Mouse (Mus musculus): Measurements from ENCODE around the gene Cdk14.

The Cdk14 gene

DNA sequence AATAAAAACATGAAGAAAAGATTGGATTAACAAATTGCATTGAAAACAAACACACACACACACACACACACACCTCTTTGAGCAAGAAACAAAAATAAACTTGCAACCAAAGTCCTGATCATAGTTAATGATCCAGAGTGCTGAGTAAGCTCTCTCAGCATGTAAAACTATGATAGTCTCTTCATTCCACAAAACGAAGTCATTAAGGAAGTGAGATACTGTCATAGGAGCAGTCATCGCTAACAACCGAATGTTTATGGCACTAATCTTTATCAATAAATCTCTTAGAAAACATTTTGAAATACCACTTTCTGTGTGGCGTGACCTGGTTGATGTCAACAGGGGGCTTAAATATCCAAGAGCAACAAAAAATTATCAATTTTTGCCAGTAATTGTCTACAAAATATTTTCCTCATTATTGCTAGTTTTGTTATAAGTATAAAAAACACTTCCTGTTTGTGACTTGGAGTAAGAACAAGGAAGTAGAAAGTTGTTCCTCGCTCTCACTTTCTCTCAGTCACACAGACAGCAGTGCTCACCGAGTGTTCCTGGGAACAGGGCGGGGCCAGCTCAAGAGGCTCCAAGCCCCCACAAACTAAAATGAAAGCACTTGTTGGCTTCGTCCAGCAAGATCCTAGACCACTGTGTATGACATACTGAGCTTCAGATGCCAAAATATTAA lies 100.1 kb downstream of the Cdk14 start:
- DNase-seq (ENCODE audit: low spot score in 2 of 2) = peak in 1 of 2 experiments; percentile 22

DNA sequence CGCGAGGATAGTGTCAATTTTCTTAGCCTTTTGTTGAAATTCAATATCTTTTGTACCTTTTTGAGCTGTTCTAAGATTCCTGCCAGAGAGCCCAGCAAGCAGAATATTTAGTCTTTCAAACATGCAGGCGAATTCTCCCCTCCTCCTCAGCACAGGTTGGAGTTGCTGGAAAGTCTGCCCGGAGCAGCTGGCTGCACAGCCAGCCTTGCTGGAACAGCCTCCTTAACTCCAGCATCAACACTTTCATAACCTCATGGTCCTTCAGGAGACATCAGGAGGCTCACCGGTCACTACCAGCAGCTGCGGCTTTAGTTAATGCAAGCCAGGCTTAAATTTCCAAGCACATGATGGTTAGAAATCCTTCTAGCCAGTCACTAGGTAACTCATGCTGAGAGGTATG lies 105.8 kb downstream of the Cdk14 start:
- no peak for DNase-seq (ENCODE audit: low spot score in 2 of 2)

DNA sequence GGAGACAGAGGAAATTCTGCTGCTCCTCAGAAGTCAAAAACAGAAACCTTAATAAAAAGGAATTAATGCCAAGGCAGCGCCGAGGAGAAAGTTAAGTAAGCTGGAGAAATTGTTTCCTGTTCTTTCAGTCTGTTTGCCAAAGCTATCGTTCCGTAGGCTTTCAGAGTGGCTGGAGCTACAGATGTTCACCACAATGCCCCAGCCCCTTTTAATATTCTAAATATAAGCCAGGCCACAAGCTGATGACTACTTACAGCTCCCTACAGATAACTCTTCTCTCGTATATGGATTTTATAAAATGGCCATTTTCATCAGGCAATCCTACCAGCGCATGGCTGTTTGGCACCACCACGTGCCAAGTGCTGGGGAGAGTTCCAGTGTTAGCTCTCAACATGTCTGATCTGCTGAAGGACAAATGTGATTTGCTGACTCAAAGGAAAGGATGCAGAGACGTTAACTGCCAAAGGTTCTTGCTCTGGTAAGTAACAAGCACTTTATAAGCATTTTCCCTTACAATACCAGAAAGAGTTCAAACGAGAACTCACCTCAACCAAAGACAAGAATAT lies 106.8 kb downstream of the Cdk14 start:
- DNase-seq (ENCODE audit: low spot score in 2 of 2) = no peak

DNA sequence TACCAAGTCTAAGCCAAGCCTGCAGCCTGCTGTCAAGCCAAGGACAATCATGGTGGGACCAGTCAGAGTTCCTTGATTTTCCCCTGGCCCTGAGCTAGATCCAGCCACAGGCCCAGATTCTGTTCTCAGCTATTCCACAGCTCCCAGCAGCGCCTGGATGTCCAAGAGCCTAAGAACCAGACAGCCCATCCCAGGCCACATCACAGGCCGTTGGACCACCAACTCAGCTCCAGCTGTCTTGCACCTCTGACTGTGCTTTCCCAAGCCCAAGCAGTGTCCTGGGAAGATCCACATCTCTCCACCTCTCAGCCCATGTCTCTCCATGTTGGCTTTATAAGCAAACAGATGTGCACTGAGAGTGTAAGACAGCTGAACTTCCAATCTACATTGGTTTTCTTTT lies 114.8 kb downstream of the Cdk14 start:
- no peak for DNase-seq (ENCODE audit: low spot score in 2 of 2)

DNA sequence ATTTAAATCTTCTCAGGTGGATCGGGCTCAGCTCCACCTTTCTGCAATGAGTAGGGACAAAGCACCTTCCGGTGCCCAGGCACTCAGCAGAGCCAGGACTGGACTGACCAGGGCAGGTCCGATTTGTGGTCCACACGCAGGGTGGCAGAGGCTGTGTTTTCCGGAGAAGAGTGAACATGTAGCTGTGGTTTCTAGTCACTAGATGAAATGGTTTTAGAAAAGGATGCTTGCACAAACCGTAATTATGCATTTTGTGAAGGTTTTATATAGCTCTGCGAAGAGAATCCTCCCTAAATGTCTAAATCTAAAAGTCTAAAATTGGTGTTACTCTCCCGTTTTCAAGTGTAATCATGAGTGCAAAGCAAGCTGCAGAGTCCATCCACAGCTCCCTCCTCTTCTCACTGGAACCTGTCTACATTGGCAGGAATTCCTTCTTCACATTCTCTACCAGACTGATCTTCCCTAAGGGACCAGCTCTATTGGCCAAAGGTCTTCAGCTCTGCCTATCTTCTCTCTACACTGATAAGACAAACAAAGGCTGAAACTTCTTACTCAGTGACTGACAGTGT lies 116.9 kb downstream of the Cdk14 start:
- no peak for DNase-seq (ENCODE audit: low spot score in 2 of 2)

DNA sequence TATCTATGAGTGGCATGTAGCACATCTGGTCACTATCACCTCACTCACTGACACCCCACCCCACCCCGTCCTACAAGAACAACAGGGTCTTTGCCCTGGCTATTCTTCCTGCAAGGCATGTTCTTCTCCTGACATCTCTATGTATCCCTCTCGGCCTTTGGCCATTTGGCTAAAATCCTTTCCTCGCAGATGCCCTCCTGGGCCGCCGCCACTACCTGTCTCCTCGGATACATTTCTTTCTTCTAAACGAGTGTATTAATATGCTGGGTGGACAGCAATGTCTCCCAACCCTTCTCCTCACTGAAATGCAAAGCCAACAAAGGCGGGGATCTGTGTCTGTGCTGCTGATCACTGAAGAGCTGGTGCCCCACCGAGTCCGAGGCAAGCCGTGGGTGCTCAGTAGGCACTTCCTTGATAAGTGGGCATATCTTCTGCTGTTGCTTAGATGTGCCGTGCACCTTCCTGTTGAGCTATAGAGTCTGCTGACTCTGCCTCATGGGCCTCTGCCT lies 118.5 kb downstream of the Cdk14 start:
- DNase-seq (ENCODE audit: low spot score in 2 of 2) = no peak

DNA sequence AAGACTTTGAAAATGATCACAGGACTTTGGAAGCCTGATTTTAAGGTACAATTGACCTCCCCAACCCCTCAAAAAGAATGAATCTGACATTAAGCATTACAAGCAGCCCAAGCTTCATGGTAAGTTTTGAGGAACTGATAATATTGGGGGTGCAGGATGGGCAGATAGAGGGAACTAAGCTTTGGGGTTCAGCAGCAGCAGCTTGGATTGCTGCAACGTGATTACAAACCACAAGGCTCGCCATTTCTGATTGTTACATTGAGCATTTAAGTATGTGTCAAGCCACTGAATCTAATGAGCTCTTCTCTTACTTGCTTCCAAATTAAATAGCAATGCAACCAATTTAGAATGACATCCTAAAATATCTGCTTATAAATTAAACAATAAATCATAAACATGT lies 119.1 kb downstream of the Cdk14 start:
- DNase-seq (ENCODE audit: low spot score in 2 of 2) = no peak

DNA sequence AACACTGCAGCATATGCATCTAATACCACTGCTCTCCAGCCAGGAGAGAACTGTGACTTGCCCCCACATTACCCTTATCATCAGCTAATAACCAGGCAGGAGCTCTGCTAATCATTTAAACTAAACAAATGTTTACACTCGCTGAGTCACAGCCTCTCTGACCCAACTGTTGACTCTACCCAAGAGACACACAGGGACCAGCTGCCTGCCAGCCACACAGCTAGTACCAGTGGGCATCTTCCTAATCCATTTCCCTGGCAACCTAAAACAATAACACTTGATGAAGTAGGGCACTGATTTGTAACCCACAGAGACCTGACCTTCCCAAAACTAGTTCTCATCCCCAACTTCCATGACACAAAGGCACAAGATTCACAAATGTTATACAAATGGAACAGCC lies 119.8 kb downstream of the Cdk14 start:
- DNase-seq (ENCODE audit: low spot score in 2 of 2) = peak in 1 of 2 experiments; percentile 25

DNA sequence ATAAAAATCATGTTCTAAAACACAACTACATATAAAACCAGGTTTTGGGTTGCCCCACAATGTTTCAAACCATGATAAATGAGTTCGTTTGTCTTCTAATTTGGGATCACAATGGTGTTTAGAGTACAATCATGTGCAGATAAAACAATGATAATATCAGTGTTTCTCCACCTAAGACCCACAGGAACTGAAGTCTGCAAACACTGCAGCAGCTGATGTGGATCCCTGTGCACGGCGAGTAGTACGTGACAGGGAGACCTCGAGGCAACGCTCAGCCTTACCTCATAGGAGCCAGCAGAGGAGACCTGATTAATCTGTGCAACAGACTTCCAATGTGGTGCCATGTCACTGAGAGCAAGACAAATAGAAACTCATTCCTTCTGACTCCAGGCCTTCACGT lies 122.9 kb downstream of the Cdk14 start:
- DNase-seq (ENCODE audit: low spot score in 2 of 2) = no peak

DNA sequence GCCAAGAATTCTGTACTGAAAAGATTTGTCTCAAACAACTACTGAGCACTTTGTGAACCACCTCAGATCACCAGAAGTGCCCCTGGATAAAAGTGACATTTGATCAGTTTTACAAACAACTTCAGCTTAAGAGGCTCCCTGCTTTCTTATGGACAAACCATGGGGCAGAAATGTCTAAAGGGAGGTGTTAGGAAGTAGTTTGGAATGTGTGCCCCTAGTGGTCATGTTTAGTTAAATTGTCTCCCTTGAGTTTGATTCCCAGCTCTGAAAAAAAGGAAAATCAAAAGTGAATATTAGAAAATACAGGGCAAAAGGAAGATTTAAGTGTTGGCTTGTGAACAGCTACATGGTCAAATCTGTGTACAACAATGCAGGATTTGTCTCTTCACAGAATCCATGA lies 123.3 kb downstream of the Cdk14 start:
- no peak for DNase-seq (ENCODE audit: low spot score in 2 of 2)

DNA sequence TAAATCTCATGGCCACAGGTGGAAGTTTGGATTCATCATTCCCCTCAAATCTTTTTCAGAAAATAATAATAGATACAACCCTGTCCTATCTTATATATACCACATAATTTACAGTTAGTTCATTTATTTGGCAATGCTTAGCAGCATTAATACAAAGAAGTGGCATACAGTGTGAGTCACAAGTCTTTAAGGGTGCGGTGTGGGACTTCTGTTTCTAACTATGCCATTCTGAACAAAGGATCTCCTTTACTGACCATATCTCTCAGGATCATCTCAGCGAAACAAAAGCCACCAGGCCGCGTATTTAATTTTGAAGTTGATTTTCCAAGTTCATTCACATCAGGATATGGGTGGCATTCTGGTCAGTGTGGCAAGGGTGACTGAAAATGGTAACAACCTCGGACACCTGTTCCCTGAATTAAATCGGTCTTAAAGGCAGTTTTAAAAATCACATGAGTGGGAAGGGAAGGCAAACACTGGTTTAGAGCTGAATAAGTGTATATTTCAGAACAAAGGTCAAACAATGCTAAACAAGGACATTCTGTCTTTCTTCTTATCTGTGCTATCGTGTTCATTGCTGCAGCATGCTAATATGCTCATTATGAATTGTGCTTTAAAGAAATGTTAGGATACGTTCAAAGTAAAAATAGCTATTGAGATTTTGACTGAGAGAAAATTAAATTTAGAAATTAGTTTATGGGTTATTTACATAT lies 127.1 kb downstream of the Cdk14 start:
- no peak for DNase-seq (ENCODE audit: low spot score in 2 of 2)

DNA sequence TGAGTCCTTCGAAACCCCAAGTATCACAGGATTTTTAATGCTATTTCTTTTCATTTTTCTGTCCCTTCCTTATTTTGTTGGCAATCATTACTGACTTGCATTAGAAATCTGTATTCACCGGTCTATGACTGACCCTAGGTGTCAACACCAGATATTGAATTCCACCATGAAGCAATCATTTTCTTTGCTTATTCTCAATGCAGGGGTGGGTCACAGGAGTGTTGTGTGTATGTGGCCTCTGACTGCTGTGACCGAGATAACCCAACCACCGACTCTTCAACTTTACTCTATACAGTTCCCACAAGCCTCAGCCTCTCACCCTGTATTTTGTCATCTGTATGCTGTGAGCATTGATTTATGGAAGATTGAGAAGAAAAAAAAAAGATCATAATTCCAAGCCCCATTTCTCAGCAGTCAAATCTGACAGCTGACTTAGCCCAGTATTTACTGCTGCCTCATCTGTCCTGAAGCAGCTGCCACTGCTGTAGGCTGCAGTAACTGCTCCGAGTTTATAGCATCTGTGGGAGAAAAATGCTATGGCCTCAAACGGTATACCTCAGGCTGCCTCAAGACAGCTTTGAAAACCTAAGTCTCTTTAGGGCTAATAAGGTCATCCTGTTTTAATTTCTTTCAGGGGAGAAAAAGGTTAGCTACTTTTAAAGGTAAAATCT lies 128.7 kb downstream of the Cdk14 start:
- DNase-seq (ENCODE audit: low spot score in 2 of 2) = no peak

DNA sequence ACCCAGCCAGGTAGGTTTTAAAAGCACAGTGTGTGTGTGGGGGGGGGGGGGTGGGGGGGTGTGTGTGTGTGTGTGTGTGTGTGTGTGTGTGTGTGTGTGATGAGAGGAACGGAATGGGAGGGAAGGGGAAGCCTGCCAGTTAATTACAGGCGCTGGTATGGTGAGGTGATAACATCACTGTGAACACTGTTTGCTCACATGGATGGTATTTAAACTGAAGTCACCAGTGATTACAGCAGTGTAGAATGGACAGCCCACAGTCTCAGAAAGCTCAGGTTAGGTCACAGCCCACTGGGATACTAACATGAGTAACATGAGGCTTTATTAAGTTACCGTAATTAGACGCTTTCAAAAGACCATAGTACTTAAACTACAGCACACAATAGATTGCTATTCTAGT lies 129.4 kb downstream of the Cdk14 start:
- DNase-seq (ENCODE audit: low spot score in 2 of 2) = no peak

DNA sequence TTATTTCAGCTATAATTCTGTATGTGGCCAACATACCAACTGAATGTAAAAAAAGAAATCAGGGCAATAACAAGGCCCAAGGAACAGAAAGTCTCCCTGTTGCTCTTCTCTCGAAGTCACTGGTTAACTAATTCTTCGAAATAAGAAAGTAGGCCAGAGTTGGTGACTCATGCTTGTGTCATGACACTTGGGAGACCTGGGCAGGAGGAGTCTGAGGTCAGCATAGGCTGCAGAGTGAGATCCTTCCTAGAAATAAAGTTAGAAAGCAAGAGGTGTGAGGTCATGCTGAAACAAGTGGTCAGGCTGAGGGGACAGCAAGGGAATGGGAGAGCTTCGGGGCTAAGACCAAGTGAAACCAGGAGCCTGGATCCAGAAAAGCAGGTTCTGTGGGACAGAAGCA lies 134.2 kb downstream of the Cdk14 start:
- DNase-seq (ENCODE audit: low spot score in 2 of 2) = no peak

DNA sequence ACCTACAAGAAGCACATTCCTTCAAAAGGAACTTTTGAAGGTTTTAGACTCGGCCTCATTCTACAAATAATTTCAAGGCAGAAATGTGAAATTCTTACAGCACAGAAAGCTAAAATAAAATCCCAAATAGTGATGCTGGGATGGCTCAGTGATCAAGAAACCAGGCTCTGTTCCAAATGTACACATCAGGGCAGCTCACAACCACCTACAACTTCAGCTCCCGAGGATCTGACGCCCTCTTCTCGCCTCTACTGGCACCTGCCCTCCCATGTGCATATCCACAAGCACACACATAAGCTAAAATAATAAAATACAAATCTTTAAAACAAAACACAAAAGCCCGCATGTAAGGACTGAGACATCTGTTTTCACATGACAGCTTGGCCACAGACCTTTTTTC lies 135.6 kb downstream of the Cdk14 start:
- DNase-seq (ENCODE audit: low spot score in 2 of 2) = no peak

DNA sequence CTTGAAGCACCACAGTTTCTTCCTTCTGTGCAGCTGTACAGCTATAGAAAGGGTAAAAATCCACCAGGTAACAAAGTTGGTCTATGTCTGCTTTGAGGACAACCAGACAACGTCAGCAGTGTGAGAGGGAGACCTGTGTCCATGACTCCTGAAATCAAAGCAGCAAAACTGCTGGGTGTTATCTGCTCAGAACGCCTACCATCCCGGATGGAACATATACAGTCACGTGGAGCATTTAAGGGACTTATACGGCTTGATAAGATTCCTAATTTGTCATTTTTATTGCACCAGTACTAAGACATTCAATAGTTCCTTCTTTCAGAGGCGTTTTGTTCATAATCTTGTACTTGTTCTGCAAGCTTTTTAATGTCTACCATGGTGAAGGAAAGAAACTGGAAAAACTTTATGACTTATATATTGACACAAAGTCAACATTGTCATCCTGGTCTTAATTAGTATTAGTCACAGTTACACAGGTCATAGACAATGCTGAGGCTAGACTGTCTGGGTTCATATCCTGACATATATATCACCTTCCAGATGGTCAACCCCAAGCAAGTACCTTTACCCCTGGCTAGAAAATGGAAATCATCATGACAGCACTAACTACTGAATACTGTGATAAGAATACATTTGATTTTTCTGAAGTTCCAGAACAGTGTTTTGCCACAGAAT lies 136.2 kb downstream of the Cdk14 start:
- no peak for DNase-seq (ENCODE audit: low spot score in 2 of 2)

DNA sequence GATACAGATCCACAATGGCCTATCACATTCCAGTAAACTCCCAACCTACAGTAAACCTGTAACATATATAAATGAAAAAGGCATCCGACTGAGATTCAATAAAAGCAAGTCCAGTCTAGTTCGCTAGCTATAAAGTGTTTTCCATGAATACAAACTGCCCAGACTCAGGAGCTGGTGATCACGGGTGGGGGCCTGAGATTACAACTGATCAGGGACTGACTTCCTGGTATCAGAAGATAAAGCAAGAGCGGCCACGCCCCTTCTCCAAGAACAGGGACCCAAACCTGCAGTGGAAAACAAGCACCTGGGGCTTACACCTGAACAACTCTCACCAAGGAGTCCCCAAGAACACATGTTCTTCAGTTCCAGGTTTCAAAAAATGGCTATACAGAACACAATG lies 137.7 kb downstream of the Cdk14 start:
- DNase-seq (ENCODE audit: low spot score in 2 of 2) = no peak

DNA sequence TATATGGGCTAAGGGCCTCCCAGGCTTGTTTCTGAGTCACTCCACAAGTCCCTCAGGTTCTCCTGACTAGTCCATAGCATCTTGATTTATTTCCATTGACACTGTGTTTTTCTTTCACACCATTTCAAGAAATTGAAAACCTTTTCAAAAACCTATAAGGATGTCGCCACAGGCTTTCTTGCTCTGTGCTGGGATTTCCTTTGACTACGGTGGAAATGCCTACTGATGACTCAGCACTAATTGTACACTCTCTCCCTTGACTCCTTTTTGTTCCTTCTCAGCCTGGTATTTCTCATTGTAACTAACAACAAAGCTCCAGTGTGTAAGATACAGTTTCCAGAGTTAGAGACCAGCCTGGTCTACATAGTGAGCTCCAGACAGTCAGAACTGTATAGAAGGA lies 144.8 kb downstream of the Cdk14 start:
- DNase-seq (ENCODE audit: low spot score in 2 of 2) = no peak

DNA sequence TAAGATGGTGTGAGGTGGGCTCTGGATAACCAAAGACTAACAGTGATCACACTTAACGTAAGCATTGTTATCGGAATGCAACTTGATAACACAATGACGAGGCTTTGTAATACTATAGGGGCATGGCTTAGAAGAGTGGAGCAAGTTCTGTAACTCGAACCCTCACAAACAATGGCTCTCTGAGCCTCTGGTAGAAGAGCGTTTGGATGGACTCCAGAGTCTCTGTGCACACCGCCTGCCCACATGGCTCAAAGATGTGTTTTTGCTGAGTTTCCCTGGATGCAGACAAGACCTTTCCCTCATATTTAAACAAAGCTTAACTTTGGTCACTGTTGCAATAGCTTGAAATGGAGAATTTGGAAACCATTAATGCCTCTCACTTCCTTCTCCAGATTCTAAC lies 145.8 kb downstream of the Cdk14 start:
- no peak for DNase-seq (ENCODE audit: low spot score in 2 of 2)

DNA sequence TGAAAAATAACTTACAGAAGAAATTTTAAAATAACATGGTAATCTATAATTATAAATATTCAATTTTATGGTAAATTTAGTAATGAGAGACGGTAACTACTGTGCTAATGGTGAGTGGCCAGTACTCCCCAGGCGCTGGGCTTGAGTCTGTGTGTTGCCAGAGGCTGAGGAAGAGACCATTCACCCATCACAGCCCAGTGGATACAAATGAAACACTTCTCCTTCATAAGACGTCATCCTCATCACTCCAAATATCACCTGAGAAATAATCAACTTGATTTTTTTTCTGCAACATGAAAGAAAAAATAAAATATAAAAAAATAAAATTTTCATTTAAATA lies 153.4 kb downstream of the Cdk14 start:
- no peak for DNase-seq (ENCODE audit: low spot score in 2 of 2)

DNA sequence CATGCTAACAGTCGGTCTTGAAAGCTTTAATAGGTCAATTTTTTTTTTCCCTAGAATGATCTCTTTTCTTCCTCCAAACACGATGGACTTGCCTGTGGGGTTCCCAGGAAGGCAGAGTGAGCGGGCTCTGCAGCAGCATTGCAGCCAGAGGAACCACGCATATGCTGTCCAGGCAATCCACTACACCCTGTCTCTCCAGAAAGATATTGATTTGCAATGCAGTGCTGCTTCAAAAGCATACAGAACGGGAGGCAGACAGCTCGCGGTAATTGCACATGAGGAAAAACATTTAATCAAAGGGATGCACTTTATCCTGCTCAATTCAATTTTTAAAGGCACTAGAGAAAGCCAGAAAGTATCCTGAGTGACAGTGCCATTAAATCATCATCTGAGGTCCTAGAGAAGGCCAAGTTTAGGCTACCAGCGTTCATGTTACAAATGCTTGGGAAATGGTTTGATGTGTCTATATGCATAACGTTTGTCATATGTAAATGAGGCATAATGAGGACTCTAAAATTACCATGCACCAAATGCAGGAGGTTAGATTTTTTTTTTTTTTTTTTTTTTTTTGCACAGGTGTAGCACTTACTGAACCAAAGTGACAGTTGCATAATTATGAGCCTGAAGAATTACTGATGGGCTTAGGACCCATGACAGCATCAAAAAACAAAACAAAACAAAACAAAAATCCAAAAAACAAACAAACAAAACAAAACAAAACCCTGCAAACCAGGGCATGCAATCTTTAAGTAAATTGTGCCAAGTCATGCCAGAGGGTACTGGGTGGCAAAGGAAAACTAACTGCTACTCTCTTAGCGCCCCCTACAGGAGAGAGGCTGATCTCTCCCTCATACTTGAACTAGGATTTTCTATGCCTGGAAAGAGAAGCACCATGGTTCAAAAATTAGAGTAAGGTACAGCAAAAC lies 154.0 kb downstream of the Cdk14 start:
- peak in 1 of 2 experiments; percentile 63 for DNase-seq (ENCODE audit: low spot score in 2 of 2)

All from urinary bladder, postnatal 36 days (tissue).